Mouse (Mus musculus) bone marrow macrophage, adult 2 months (primary cell): ENCODE results near the gene Aip.

Experiments used
- CTCF ChIP-seq: IDR thresholded peaks from 2 replicates; pipeline ENCODE4 v1.5.1; 2012; ENCODE audit warnings: low read depth, mild to moderate bottlenecking, low read length, moderate library complexity
- POLR2A ChIP-seq: IDR thresholded peaks from 2 replicates; pipeline ENCODE4 v1.6.1; 2012; ENCODE audit warnings: mild to moderate bottlenecking, low read depth, low read length, borderline replicate concordance

GRCm38 (mm10) chr19:4129462-4129861 lies 3.8 kb upstream of the Aip start:
- TF ChIP-seq CTCF (no peak), POLR2A (no peak)
